Mouse (Mus musculus) hindbrain, embryonic 11.5 days (tissue): ENCODE measurements around the gene Ppp2r3a. TPM values are rescaled to one million over a fixed set of nuclear protein-coding genes. Genes with fewer than 3 reads are reported as not detected.

Experiments
- ATAC-seq: fragments of 200-750 bp; cut with Nextera tagmentation; 2 replicates; pipeline ENCODE4 v1.8.0; 2017; ENCODE audit warnings: mild to moderate bottlenecking, moderate TSS enrichment, moderate library complexity; ENCODE audit not compliant: low FRiP score
- DNase-seq: peaks from one replicate; pipeline ENCODE4 v3.0.0-alpha.2; 2015; ENCODE audit warnings: low spot score
- H3K27ac ChIP-seq: fragments of 300-500 bp; sonication (generic); 2 replicates; pipeline ENCODE4 v1.5.1; 2014; ENCODE audit warnings: mild to moderate bottlenecking, low read depth, low read length
- H3K27me3 ChIP-seq: fragments of 300-500 bp; sonication (generic); 2 replicates; pipeline ENCODE4 v1.6.1; 2014; ENCODE audit warnings: mild to moderate bottlenecking, low read length, moderate library complexity, mixed read lengths; ENCODE audit not compliant: control insufficient read depth, insufficient read depth
- H3K36me3 ChIP-seq: fragments of 300-500 bp; sonication (generic); 2 replicates; pipeline ENCODE4 v1.6.1; 2014; ENCODE audit warnings: mild to moderate bottlenecking, low read length, moderate library complexity, mixed read lengths; ENCODE audit not compliant: control insufficient read depth, insufficient read depth
- H3K4me1 ChIP-seq: fragments of 300-500 bp; sonication (generic); replicated peaks from 2 replicates; pipeline ENCODE4 v1.6.1; 2014; ENCODE audit warnings: low read length, mixed read lengths; ENCODE audit not compliant: control insufficient read depth, insufficient read depth
- H3K4me2 ChIP-seq: fragments of 300-500 bp; sonication (generic); replicated peaks from 2 replicates; pipeline ENCODE4 v1.6.1; 2014; ENCODE audit warnings: mild to moderate bottlenecking, low read depth, low read length
- H3K4me3 ChIP-seq: fragments of 300-500 bp; sonication (generic); 2 replicates; pipeline ENCODE4 v1.5.1; 2014; ENCODE audit warnings: low read depth, low read length
- H3K9ac ChIP-seq: fragments of 300-500 bp; sonication (generic); 2 replicates; pipeline ENCODE4 v1.6.1; 2014; ENCODE audit warnings: low read depth, low read length
- H3K9me3 ChIP-seq: fragments of 300-500 bp; sonication (generic); 2 replicates; pipeline ENCODE4 v1.6.1; 2016; ENCODE audit warnings: low read length; ENCODE audit not compliant: control insufficient read depth
- WGBS: fragments of 180-500 bp; shearing (Covaris S2); extraction: QIAGEN DNeasy Blood & Tissue Kit; methylation state at CpG from one replicate; pipeline ENCODE4 v1.1.7; 2014; 5-methylcytosine and 5-hydroxymethylcytosine counted together
- polyA plus RNA-seq: library from polyadenylated mRNA; unstranded; fragments of >200 nt; fragmentation: Nextera tagmentation; extraction: Ambion mirVana; gene quantifications from 2 replicates; pipeline ENCODE4 v1.2.1, GENCODE M21; 2014

Ppp2r3a gene
- 18.0 and 21.4 TPM in 2 replicates for polyA plus RNA-seq

DNA sequence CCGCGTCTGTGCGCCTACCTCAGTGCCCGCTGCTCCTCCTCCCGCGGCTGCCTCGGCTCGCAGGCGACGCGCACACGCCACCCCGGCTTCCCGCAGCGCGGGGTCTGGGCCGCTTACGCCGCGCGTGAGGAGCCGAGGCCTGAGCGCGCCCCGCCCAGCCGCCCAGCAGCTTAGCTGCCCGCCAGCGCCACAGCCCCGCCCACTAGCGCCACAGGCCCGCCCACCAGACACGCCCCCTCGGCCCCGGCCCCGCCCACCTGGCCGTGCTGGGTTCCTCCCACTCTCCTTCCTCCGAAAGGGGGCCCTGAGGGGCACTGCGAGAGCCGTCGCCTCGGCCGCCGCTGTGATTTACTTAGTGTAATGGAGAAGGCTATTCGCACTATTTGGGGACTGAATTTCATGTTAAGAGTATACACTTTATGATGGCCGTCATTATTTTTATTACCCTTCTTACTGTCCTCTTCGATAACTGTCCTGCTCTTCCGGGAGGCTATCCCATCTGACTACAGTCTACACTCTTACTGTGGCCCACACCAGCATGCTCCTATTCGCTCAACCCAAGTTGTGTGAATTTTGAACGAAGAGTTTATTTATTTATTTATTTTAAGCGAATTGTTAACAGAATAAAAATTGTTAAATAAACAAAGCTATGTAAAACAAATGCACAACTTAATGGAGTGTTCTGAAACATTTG lies at the start of gene Ppp2r3a:
TSS of gene Ppp2r3a (minus strand) at position 152 of the 694 bp plus-strand sequence.
- peak; percentile 96 for ATAC-seq
- Histone ChIP-seq H3K9me3 (no peaks in the 10 kb centered on the region), H3K4me2 (peak within 1 kb of the TSS; percentile 74), H3K4me1 (no peaks in the 10 kb centered on the region), H3K27ac (peak within 1 kb of the TSS; percentile 95), H3K4me3 (peak within 1 kb of the TSS; percentile 79), H3K9ac (peak within 1 kb of the TSS; percentile 83), H3K27me3 (no peaks in the 10 kb centered on the region), H3K36me3 (no peaks in the 10 kb centered on the region)
- 3% methylated on average over 25 of the region's 50 CpGs for WGBS
- peak; percentile 98 for DNase-seq

DNA sequence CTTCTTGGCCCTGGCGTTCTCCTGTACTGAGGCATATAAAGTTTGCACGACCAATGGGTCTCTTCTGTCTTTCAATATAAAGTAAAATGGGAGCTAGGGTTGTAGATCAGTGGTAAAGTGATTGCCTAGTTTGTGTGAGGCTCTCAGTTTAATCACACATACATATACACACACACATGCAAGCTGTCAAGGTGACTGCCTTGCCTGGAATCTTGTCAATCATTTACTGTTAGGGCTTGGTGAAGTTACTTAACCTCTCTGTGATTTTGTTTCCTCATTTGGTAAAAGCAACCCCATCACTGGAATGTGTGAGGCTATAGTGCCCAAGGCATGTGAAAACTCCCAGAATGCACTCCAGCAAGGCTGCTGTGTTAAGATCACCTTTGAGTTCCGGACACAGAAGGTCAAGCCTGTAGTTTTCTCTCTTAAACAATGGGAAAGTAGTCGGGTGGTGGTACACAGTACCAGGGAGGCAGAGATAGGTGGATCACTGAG lies 48.9 kb upstream of the Ppp2r3a start:
- Histone ChIP-seq H3K27ac (no peak overlapping the region), H3K4me3 (no peak overlapping the region), H3K36me3 (no peaks in the 10 kb centered on the region), H3K4me2 (no peak overlapping the region), H3K9me3 (no peaks in the 10 kb centered on the region), H3K4me1 (no peaks in the 10 kb centered on the region), H3K9ac (no peak overlapping the region), H3K27me3 (no peaks in the 10 kb centered on the region)
- no peak for ATAC-seq
- no peak for DNase-seq
- 85% methylated on average over 4 of the region's 4 CpGs for WGBS

DNA sequence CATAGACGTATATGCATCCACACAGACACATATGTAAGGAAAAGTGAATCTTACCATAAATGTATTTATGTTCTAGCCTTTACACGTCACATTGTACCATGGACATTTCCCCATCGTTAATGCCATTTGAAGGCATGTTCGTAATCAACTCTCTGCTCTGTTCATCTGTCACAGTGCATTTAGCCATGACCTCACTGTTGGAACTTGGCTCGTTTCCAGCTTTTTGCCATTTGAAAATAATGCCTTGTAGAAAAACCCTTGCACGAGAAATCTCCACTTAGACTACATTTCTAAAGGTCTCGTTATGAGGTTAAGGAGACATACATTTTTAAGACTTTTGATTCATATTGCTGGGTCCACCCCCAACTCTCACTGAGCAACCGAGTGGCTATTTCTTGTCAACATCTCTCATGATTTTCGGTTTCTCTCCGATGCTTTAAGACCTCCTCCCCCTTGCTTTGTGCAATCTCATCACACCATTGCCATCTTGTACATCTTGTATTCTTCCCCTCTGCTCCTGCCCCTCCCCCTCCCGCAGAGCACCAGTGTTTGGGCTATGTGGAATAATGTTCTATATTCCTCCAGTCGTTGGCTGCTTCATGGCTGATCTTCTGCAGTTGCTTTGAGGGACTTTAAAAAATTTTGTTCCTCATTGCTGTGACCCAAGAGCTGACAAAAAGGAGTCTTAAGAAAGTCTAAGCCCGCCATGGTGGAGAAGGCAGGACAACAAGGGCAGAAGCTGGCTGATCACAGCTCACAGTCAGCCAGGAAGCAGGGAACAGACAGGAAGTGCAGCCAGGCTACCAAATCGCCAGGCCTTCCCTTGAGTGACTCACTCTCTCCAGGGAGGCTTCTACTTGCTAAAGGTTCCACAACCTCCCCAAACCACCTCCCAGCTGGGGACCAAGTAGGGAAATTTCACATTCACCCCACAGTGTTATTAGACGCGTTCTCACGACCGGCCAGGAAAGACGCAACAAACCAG lies 40.4 kb upstream of the Ppp2r3a start:
- H3K36me3 ChIP-seq = no peaks in the 10 kb centered on the region
- ATAC-seq (no peak), DNase-seq (no peak)
- 91% methylated on average over 19 of the region's 19 CpGs for WGBS
- H3K9me3 ChIP-seq = no peaks in the 10 kb centered on the region
- H3K4me2 ChIP-seq = no peak overlapping the region
- H3K27ac ChIP-seq = no peak overlapping the region
- no peaks in the 10 kb centered on the region for H3K4me1 ChIP-seq
- H3K4me3 ChIP-seq = no peak overlapping the region
- H3K9ac ChIP-seq = no peak overlapping the region
- H3K27me3 ChIP-seq = no peaks in the 10 kb centered on the region

DNA sequence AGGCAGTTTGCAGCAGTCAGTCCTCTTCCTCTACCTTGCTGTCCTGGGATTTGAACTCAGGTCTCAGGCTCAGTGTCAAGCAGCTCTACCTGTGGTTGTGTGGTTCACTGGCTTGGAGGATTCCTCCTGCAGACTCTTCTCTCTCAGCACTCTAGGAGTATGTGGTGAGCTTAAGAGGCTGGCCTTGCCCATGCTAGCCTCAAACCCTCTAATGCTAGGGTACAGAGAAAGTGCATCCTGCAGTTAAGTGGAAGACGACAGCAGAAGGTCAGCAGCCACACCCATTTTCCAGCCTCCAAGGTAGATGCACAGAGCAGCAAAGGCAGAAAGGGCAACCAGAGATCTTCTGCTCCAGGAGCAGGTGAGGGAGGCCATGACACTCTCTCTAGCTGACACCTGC lies 39.3 kb upstream of the Ppp2r3a start:
- no peak for ATAC-seq
- H3K36me3 ChIP-seq = no peaks in the 10 kb centered on the region

DNA sequence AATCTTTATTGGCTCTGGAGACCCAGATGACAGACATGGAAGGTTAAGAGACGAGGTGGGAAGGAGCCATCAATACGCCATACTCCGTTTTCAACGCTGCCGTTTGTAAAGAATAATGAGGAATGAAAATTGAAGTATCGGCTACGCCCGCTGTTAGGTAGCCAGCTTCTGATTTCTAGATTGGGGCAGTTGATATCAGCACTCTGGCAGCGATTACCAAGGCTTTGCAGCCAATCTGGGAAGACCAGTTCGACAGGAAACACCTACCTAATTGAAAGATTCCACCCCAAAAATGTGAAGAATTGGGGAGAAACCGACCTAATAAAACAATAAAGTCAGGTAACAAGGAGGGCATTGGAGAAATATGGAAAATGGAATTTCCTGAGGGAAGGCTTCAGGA lies 38.2 kb upstream of the Ppp2r3a start:
- Histone ChIP-seq H3K9me3 (no peaks in the 10 kb centered on the region), H3K9ac (no peak overlapping the region), H3K36me3 (no peaks in the 10 kb centered on the region), H3K4me3 (no peak overlapping the region), H3K27ac (no peak overlapping the region), H3K27me3 (no peaks in the 10 kb centered on the region), H3K4me1 (no peaks in the 10 kb centered on the region), H3K4me2 (no peak overlapping the region)
- DNase-seq (no peak), ATAC-seq (no peak)
- WGBS = 93% methylated on average over 11 of the region's 11 CpGs

More for the DNA sequence above, 39.3 kb upstream of the Ppp2r3a start:
- H3K4me2 ChIP-seq = no peak overlapping the region
- no peaks in the 10 kb centered on the region for H3K27me3 ChIP-seq
- 89% methylated on average over 1 of the region's 1 CpGs for WGBS
- DNase-seq = no peak
- no peak overlapping the region for H3K9ac ChIP-seq
- no peaks in the 10 kb centered on the region for H3K9me3 ChIP-seq
- H3K27ac ChIP-seq = no peak overlapping the region
- H3K4me3 ChIP-seq = no peak overlapping the region
- H3K4me1 ChIP-seq = no peaks in the 10 kb centered on the region

DNA sequence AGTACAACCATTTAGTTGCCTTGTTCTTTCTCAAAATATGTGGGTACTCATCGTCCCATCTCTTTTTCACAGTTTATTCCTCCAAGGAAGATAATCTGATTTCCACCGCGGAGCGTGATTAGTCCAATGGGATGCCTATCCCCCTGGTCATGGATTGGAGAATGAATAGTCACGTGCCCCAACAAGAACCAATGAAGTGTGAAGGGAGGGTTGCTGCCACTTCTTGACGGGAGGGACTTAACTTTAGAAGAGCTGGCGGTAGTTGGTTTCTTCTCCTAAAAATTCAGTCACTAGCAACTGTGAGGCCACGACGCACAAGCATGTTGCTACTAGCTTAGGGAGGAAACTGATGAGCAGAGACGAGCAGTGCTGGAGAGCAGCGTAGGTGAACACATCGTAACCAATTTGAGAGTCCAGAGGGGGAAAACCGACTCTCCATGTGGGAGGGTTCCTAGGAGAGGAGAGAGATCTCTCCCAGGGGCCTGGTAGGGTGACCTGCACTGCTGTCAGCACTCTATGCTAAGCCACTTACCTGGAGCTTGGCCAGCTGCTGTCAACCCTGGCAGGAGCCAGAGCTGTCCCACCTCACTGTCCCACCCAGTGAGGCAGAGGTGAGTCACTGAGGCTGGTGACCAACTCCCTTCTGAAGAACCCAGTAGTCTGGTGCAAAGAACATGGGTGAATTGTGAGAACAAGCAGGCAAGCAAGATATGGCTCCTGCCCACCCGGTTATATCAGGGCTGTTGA lies 37.5 kb upstream of the Ppp2r3a start:
- no peak overlapping the region for H3K27ac ChIP-seq
- H3K4me1 ChIP-seq = no peaks in the 10 kb centered on the region
- DNase-seq (no peak), ATAC-seq (no peak)
- no peak overlapping the region for H3K9ac ChIP-seq
- no peak overlapping the region for H3K4me2 ChIP-seq
- no peak overlapping the region for H3K4me3 ChIP-seq
- 89% methylated on average over 14 of the region's 14 CpGs for WGBS
- no peaks in the 10 kb centered on the region for H3K9me3 ChIP-seq
- H3K36me3 ChIP-seq = no peaks in the 10 kb centered on the region
- no peaks in the 10 kb centered on the region for H3K27me3 ChIP-seq

DNA sequence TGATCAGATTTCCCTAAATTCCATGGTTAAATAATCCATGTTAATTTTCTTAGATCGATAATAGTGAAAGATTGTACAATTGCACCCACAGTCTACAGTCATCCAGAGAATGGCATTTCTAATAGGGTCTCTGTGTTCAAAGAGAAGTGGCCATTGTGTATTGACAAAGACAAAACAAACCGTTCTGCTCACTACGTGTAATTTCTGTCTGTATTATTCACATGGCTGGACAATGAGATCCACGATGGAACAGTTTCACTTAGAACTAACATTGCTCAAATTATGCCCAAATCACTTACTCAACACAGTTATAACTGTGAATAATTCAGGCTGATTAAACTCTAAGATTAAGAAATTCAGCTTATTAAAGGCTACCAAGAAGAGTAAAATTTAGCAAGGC lies 35.2 kb upstream of the Ppp2r3a start:
- H3K4me3 ChIP-seq = no peak overlapping the region
- no peaks in the 10 kb centered on the region for H3K27me3 ChIP-seq
- ATAC-seq = no peak
- no peaks in the 10 kb centered on the region for H3K36me3 ChIP-seq
- no peaks in the 10 kb centered on the region for H3K9me3 ChIP-seq
- no peaks in the 10 kb centered on the region for H3K4me1 ChIP-seq
- 70% methylated on average over 4 of the region's 4 CpGs for WGBS
- H3K27ac ChIP-seq = no peak overlapping the region
- no peak overlapping the region for H3K9ac ChIP-seq
- DNase-seq = no peak
- H3K4me2 ChIP-seq = no peak overlapping the region

DNA sequence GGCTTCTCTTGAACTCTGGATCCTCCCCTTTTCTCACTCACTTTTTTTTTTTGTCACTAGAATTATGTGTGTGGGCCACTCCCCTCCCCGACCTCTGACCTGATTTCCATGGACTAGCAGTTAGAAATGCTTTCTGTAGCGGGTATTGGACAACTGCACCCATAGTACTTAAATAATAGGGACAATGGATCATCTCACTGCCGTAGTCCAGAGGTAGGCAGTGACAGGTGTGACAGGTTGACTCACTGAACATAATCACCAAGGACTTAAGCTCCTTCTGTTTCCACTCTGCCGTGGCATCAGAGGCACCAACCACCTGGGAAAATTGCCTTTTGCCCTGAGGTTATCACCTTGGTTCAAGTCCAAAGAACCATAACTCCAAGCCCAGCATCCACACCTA lies 32.5 kb upstream of the Ppp2r3a start:
- Histone ChIP-seq H3K36me3 (no peaks in the 10 kb centered on the region), H3K4me2 (no peak overlapping the region), H3K4me1 (no peaks in the 10 kb centered on the region), H3K9ac (no peak overlapping the region), H3K27me3 (no peaks in the 10 kb centered on the region), H3K9me3 (no peaks in the 10 kb centered on the region), H3K4me3 (no peak overlapping the region), H3K27ac (no peak overlapping the region)
- DNase-seq = no peak
- ATAC-seq = no peak
- WGBS = 72% methylated on average over 4 of the region's 4 CpGs
